Mouse (Mus musculus): ENCODE data around the gene Cdh24. TPM values are rescaled to one million over a fixed set of nuclear protein-coding genes. Genes with fewer than 3 reads are reported as not detected.

Gene Cdh24
- total RNA-seq (2021) = 10 to 100 TPM in 1 of 2 experiments, 1 to 10 TPM in 1; 8.2 to 11.3 TPM
- long read RNA-seq, experiment 1, partial matches to known transcripts = 0 of 1 reads
- long read RNA-seq, experiment 1, other reads (novel, unspliced or antisense) = 1 of 1 reads
- long read RNA-seq, experiment 2 = 0 reads

- Histone ChIP-seq H3K4me3 (peak within 1 kb of the TSS; percentile 74), H3K27ac (peak within 1 kb of the TSS; percentile 83)
- intact Hi-C loops (cut with DNase I) = loop anchor here (1.0 to 5.0 kb wide), 4 partner anchors 59 to 579 kb away; no protein-coding TSS in a partner anchor
- TF ChIP-seq CTCF (IDR thresholded peaks at IDR 0.05) = peak; percentile 94
- DNase-seq (ENCODE audit: extremely low spot score in 1 of 2, low spot score in 2 of 2) = peak; percentile 88 to 90
Observed at GRCm38 (mm10) chr14:54641305-54641969, at the start of gene Cdh24. Cdh24 (minus strand) TSS chr14:54641364.

GRCm38 (mm10) chr14:54687251-54687650 lies 46.1 kb upstream of the Cdh24 start:
- intact Hi-C loops (cut with DNase I) = loop anchor here (2.0 kb wide), 1 partner anchor 34 kb away; no protein-coding TSS in a partner anchor
- peak overlapping the region; percentile 79 for H3K27ac ChIP-seq
- H3K4me3 ChIP-seq = peak overlapping the region; percentile 56
- DNase-seq (ENCODE audit: extremely low spot score in 1 of 2, low spot score in 2 of 2) = no peak
- no peak for TF ChIP-seq CTCF (IDR thresholded peaks at IDR 0.05)

GRCm38 (mm10) chr14:54686522-54687143 lies 45.5 kb upstream of the Cdh24 start, which contains the start of gene Acin1:
Acin1 (minus strand) TSS chr14:54686931.
- Histone ChIP-seq H3K4me3 (peak within 1 kb of the TSS; percentile 99), H3K27ac (peak within 1 kb of the TSS; percentile 97)
- intact Hi-C loops (cut with DNase I) = loop anchor here (2.0 kb wide), 1 partner anchor 34 kb away; no protein-coding TSS in a partner anchor
- DNase-seq (ENCODE audit: extremely low spot score in 1 of 2, low spot score in 2 of 2) = peak; percentile 100
- no peak for TF ChIP-seq CTCF (IDR thresholded peaks at IDR 0.05)

GRCm38 (mm10) chr14:54686063-54686521 lies 44.9 kb upstream of the Cdh24 start, which contains the start of gene 1700123O20Rik:
1700123O20Rik (plus strand) TSS chr14:54686216.
- DNase-seq (ENCODE audit: extremely low spot score in 1 of 2, low spot score in 2 of 2) = no peak
- Histone ChIP-seq H3K27ac (peak within 1 kb of the TSS; percentile 97), H3K4me3 (peak within 1 kb of the TSS; percentile 99)
- TF ChIP-seq CTCF (IDR thresholded peaks at IDR 0.05) = peak; percentile 39
- intact Hi-C loops (cut with DNase I) = loop anchor here (2.0 kb wide), 1 partner anchor 33 kb away; no protein-coding TSS in a partner anchor

GRCm38 (mm10) chr14:54685471-54685870 lies 44.3 kb upstream of the Cdh24 start:
- intact Hi-C loops (cut with DNase I) = no loop called here
- Histone ChIP-seq H3K27ac (peak overlapping the region; percentile 97), H3K4me3 (peak overlapping the region; percentile 99)
- no peak for TF ChIP-seq CTCF (IDR thresholded peaks at IDR 0.05)
- DNase-seq (ENCODE audit: extremely low spot score in 1 of 2, low spot score in 2 of 2) = no peak

GRCm38 (mm10) chr14:54682396-54682795 lies 41.2 kb upstream of the Cdh24 start:
- no peak overlapping the region for H3K27ac ChIP-seq
- no peak for TF ChIP-seq CTCF (IDR thresholded peaks at IDR 0.05)
- intact Hi-C loops (cut with DNase I) = no loop called here
- no peak for DNase-seq (ENCODE audit: extremely low spot score in 1 of 2, low spot score in 2 of 2)
- no peak overlapping the region for H3K4me3 ChIP-seq

- Histone ChIP-seq H3K27ac (no peak overlapping the region), H3K4me3 (no peak overlapping the region)
- no peak for TF ChIP-seq CTCF (IDR thresholded peaks at IDR 0.05)
- DNase-seq (ENCODE audit: extremely low spot score in 1 of 2, low spot score in 2 of 2) = no peak
- intact Hi-C loops (cut with DNase I) = no loop called here
Observed at GRCm38 (mm10) chr14:54678657-54679304, 37.6 kb upstream of the Cdh24 start.

- no peak for DNase-seq (ENCODE audit: extremely low spot score in 1 of 2, low spot score in 2 of 2)
- Histone ChIP-seq H3K27ac (no peak overlapping the region), H3K4me3 (no peak overlapping the region)
- intact Hi-C loops (cut with DNase I) = no loop called here
- TF ChIP-seq CTCF (IDR thresholded peaks at IDR 0.05) = no peak
Observed at GRCm38 (mm10) chr14:54676290-54676689, 35.1 kb upstream of the Cdh24 start.

GRCm38 (mm10) chr14:54674317-54674716 lies 33.2 kb upstream of the Cdh24 start:
- Histone ChIP-seq H3K4me3 (no peak overlapping the region), H3K27ac (no peak overlapping the region)
- no peak for DNase-seq (ENCODE audit: extremely low spot score in 1 of 2, low spot score in 2 of 2)
- intact Hi-C loops (cut with DNase I) = no loop called here
- TF ChIP-seq CTCF (IDR thresholded peaks at IDR 0.05) = no peak

GRCm38 (mm10) chr14:54669381-54669780 lies 28.2 kb upstream of the Cdh24 start:
- Histone ChIP-seq H3K4me3 (no peak overlapping the region), H3K27ac (no peak overlapping the region)
- DNase-seq (ENCODE audit: extremely low spot score in 1 of 2, low spot score in 2 of 2) = peak in 1 of 2 experiments; percentile 48
- intact Hi-C loops (cut with DNase I) = no loop called here
- TF ChIP-seq CTCF (IDR thresholded peaks at IDR 0.05) = peak; percentile 79

- intact Hi-C loops (cut with DNase I) = no loop called here
- no peak overlapping the region for H3K4me3 ChIP-seq
- peak overlapping the region; percentile 66; the same call in 1 of the 2 replicates for H3K27ac ChIP-seq
- peak; percentile 49 for DNase-seq (ENCODE audit: extremely low spot score in 1 of 2, low spot score in 2 of 2)
- no peak; the same call in 1 of the 2 replicates for TF ChIP-seq CTCF (IDR thresholded peaks at IDR 0.05)
Observed at GRCm38 (mm10) chr14:54664477-54665222, 23.5 kb upstream of the Cdh24 start.

All from left cerebral cortex, adult 2 months (tissue).